Mouse (Mus musculus) limb, embryonic 11.5 days (tissue): ENCODE results near the gene Exoc6b. TPM values are rescaled to one million over a fixed set of nuclear protein-coding genes. Genes with fewer than 3 reads are reported as not detected.

Experiments used
- ATAC-seq: fragments of 200-750 bp; cut with Nextera tagmentation; 2 replicates; pipeline ENCODE4 v1.8.0; 2017; ENCODE audit warnings: low read depth; ENCODE audit not compliant: insufficient number of reproducible peaks, low FRiP score, low TSS enrichment
- DNase-seq: peaks from one replicate; pipeline ENCODE4 v3.0.0-alpha.2; 2015; ENCODE audit warnings: low spot score
- H3K27ac ChIP-seq: fragments of 300-500 bp; sonication (generic); replicated peaks from 2 replicates; pipeline ENCODE4 v1.5.1; 2014; ENCODE audit warnings: low read depth, mild to moderate bottlenecking, low read length
- H3K27me3 ChIP-seq: fragments of 300-500 bp; sonication (generic); 2 replicates; pipeline ENCODE4 v1.6.1; 2014; ENCODE audit warnings: mild to moderate bottlenecking, low read length, mixed read lengths; ENCODE audit not compliant: control insufficient read depth, insufficient read depth
- H3K36me3 ChIP-seq: fragments of 300-500 bp; sonication (generic); 2 replicates; pipeline ENCODE4 v1.6.1; 2014; ENCODE audit warnings: mild to moderate bottlenecking, low read length, moderate library complexity, mixed read lengths; ENCODE audit not compliant: control insufficient read depth, insufficient read depth
- H3K4me1 ChIP-seq: fragments of 300-500 bp; sonication (generic); 2 replicates; pipeline ENCODE4 v1.6.1; 2014; ENCODE audit warnings: low read length, mixed read lengths; ENCODE audit not compliant: control insufficient read depth, insufficient read depth
- H3K4me2 ChIP-seq: fragments of 300-500 bp; sonication (generic); 2 replicates; pipeline ENCODE4 v1.6.1; 2014; ENCODE audit warnings: low read depth, mild to moderate bottlenecking, moderate library complexity; ENCODE audit not compliant: severe bottlenecking
- H3K4me3 ChIP-seq: fragments of 300-500 bp; sonication (generic); 2 replicates; pipeline ENCODE4 v1.5.1; 2014; ENCODE audit warnings: low read depth, low read length
- H3K9ac ChIP-seq: fragments of 300-500 bp; sonication (generic); 2 replicates; pipeline ENCODE4 v1.6.1; 2014; ENCODE audit warnings: mild to moderate bottlenecking, low read length
- H3K9me3 ChIP-seq: fragments of 300-500 bp; sonication (generic); 2 replicates; pipeline ENCODE4 v1.6.1; 2016; ENCODE audit warnings: low read length; ENCODE audit not compliant: control insufficient read depth
- WGBS: fragments of 180-500 bp; shearing (Covaris S2); extraction: QIAGEN DNeasy Blood & Tissue Kit; methylation state at CpG from one replicate; pipeline ENCODE4 v1.1.7; 2014; 5-methylcytosine and 5-hydroxymethylcytosine counted together
- polyA plus RNA-seq: library from polyadenylated mRNA; unstranded; fragments of >200 nt; fragmentation: Nextera tagmentation; extraction: Ambion mirVana; gene quantifications from 2 replicates; pipeline ENCODE4 v1.2.1, GENCODE M21; 2014

The Exoc6b gene
- polyA plus RNA-seq, 1 experiment from 2014 or later, result 30.5 TPM

DNA sequence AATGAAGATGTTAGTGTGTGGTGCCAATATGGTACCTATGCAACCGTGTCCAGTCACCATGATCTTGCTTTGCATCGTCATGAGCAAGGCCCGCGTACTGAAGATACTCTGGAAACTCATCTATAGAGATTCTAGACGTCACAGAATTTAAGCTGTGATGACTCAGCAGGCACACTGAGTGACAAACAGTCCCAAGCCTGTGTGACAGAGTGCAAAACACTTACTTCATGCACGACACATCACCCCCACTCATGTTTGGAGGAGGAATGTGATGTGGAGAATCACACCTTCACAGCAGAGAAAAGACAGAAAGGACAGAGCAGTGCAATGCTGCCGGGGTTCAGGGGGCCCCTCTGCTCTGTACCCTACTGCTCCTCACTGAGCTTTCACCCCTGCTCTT, 261.8 kb downstream of the Exoc6b start:
- 93% methylated on average over 7 of the region's 7 CpGs for WGBS
- Histone ChIP-seq H3K4me3 (no peak overlapping the region), H3K36me3 (no peaks in the 10 kb centered on the region), H3K4me1 (no peaks in the 10 kb centered on the region), H3K4me2 (no peak overlapping the region), H3K27ac (no peak overlapping the region), H3K27me3 (no peaks in the 10 kb centered on the region), H3K9me3 (no peaks in the 10 kb centered on the region), H3K9ac (no peak overlapping the region)
- DNase-seq (no peak), ATAC-seq (no peak)

DNA sequence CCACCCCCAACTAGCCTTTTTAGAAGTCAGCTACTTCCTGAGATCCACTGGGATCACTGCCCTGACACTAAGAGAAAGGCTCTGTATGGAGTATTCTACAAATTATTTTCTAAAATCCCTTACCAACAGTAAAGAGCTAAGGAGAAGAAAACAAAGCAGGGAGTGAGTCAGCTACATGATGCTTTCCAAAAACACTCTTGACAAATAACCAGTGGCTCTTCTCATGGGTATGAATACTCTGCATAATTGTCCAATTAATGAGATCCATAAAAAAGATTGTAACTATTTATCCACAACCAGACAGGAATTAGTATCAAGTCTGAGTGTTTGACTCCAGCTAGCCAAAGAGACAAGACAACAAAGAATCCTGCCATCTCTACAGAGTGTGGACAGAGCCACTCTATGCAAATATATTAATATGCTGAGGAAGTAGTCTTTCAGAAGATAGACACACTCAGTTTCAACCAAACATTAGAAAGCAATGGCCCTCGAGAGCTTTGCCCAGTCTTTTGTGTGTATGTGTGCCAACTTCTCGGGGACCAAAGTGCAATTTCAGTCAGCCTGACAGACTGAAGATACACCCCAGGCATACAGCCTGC, 263.1 kb downstream of the Exoc6b start:
- 76% methylated on average over 2 of the region's 2 CpGs for WGBS
- Histone ChIP-seq H3K36me3 (no peaks in the 10 kb centered on the region), H3K4me1 (no peaks in the 10 kb centered on the region), H3K27me3 (no peaks in the 10 kb centered on the region), H3K4me3 (no peak overlapping the region), H3K9me3 (no peaks in the 10 kb centered on the region), H3K9ac (no peak overlapping the region), H3K4me2 (no peak overlapping the region), H3K27ac (no peak overlapping the region)
- ATAC-seq (no peak), DNase-seq (no peak)

DNA sequence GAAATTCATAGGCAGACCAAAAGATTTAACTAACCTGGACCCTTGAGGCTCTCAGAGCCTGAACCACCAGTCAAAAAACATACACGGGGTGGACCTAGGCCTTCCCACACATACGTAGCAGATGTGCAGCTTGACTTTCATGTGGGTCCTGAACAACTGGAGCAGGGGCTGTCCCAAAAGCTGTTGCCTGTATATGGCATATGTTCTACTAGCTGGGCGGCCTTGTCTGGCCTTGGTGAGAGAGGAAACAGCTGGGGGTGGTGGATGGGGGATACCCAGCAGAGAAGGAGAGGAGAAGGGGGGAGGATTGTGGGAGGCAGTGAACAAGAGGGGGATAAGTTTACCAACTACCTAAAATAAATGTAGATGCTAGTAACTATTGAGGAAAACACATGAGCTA, 270.6 kb downstream of the Exoc6b start:
- no peaks in the 10 kb centered on the region for H3K27me3 ChIP-seq
- H3K9ac ChIP-seq, result no peak overlapping the region
- no peaks in the 10 kb centered on the region for H3K36me3 ChIP-seq
- no peaks in the 10 kb centered on the region for H3K4me1 ChIP-seq
- DNase-seq (no peak), ATAC-seq (no peak)
- H3K4me2 ChIP-seq, result no peak overlapping the region
- 87% methylated on average over 3 of the region's 3 CpGs for WGBS
- H3K9me3 ChIP-seq, result no peaks in the 10 kb centered on the region
- H3K4me3 ChIP-seq, result no peak overlapping the region
- H3K27ac ChIP-seq, result no peak overlapping the region

DNA sequence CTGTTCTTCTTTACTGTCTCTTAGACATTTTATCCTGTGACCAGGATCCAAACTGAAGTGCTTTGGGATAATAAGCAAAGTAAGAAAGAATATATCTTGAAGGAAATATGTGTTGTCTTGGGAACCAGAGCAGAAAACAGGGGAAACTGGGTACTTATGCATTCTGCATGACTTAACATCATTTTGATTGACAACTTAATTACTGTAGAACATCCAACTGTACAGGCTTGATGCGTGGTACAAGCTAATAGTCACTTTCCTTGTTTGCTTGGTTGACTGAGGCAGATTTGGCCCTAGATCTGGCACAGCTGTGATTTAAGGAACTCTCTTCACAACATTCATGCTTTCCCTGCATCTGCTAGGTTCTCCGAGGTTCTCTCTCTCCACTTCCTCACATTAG, 285.3 kb downstream of the Exoc6b start:
- no peak overlapping the region for H3K4me3 ChIP-seq
- H3K36me3 ChIP-seq, result no peaks in the 10 kb centered on the region
- H3K4me1 ChIP-seq, result no peaks in the 10 kb centered on the region
- no peak overlapping the region for H3K27ac ChIP-seq
- DNase-seq (no peak), ATAC-seq (no peak)
- H3K9me3 ChIP-seq, result no peaks in the 10 kb centered on the region
- no peak overlapping the region for H3K4me2 ChIP-seq
- WGBS, result 79% methylated on average over 2 of the region's 2 CpGs
- H3K9ac ChIP-seq, result no peak overlapping the region
- H3K27me3 ChIP-seq, result no peaks in the 10 kb centered on the region

DNA sequence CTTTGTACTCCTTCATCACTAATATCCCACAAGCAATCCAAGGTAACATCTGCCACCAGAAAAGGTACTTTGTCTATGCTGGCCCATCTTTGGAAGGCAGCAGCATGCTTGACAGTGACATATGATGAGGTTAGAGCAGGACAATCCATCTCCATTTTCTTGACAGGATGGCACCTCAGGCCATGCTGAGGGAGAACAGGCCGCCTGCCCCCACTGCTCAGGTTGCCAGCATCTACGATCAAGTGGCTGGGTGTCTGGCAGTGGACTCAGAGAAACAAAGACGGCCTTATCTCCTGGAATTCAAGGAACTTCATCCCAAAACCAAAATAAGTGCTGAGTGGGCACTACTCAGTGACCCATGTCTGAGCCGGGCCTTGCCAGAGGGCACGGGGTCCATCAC, 289.3 kb downstream of the Exoc6b start:
- Histone ChIP-seq H3K4me2 (no peak overlapping the region), H3K9ac (no peak overlapping the region), H3K27ac (no peak overlapping the region), H3K36me3 (no peaks in the 10 kb centered on the region), H3K27me3 (no peaks in the 10 kb centered on the region), H3K9me3 (no peaks in the 10 kb centered on the region), H3K4me3 (no peak overlapping the region), H3K4me1 (no peaks in the 10 kb centered on the region)
- ATAC-seq (no peak), DNase-seq (peak; percentile 33)
- 29% methylated on average over 5 of the region's 5 CpGs for WGBS

DNA sequence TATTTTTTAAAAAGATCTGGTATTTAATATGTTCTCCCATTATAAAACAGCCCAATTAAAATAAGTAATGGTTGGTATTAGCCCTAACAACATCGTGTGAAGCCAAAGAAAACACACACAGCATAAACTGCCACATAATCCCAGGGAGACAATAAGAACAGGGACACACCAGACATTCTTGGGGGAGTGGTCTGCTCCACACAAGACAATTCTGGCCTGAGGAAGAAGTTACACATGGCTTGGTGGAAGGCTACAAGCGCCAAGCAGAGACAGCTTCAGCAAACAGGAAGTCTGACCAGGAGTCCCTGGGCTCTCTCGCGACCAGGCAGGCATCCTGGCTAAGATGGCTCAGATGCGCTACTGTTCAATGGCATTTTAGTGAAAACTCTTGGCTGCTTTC, 290.3 kb downstream of the Exoc6b start:
- no peak overlapping the region for H3K4me2 ChIP-seq
- H3K9ac ChIP-seq, result no peak overlapping the region
- DNase-seq (no peak), ATAC-seq (no peak)
- no peaks in the 10 kb centered on the region for H3K4me1 ChIP-seq
- no peaks in the 10 kb centered on the region for H3K27me3 ChIP-seq
- 71% methylated on average over 5 of the region's 5 CpGs for WGBS
- H3K9me3 ChIP-seq, result no peaks in the 10 kb centered on the region
- H3K4me3 ChIP-seq, result no peak overlapping the region
- no peak overlapping the region for H3K27ac ChIP-seq
- no peaks in the 10 kb centered on the region for H3K36me3 ChIP-seq

DNA sequence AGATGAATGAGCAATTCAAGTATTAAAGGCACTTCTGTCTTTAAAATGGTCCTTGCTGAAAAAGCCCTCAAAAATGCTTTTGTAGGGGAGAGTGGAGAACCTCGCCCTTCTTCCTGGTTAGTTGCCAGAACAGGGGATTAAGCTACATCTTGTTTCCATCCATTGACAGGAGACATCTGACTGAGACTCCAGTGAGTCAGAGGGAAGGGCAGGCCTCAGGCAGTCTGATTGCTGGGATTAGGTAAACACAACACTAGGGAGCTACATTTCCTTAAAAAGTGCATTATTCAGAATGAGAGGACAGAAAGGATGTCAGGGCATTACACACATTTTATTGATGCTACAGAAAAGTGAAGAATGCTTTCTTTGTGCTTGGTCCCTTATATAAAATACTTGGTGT, 293.4 kb downstream of the Exoc6b start:
- no peaks in the 10 kb centered on the region for H3K36me3 ChIP-seq
- no peaks in the 10 kb centered on the region for H3K27me3 ChIP-seq
- WGBS, result 43% methylated on average over 1 of the region's 1 CpGs
- no peak overlapping the region for H3K4me3 ChIP-seq
- no peak overlapping the region for H3K9ac ChIP-seq
- no peak overlapping the region for H3K27ac ChIP-seq
- H3K4me2 ChIP-seq, result no peak overlapping the region
- H3K9me3 ChIP-seq, result no peaks in the 10 kb centered on the region
- no peak for ATAC-seq
- no peak for DNase-seq
- no peaks in the 10 kb centered on the region for H3K4me1 ChIP-seq

DNA sequence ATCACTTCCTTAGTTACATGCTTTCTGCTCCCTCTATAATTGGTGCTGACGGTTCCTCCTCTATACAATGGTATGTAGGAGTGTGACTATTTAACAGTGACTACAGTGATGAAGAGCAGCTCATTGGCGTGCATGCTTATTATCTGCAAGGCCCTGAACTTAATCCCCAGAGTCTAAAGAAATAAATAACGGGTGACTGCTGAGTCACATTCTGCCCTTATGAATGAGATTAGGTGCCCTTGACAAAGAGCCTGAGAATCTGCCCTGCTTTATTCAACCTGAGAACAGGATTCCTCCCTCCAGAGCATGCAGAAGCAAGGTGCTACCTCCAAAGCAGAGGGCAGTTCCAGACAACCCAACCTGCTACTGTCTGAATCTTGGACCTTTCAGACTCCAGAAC, 314.0 kb downstream of the Exoc6b start:
- H3K9me3 ChIP-seq, result no peaks in the 10 kb centered on the region
- H3K27ac ChIP-seq, result no peak overlapping the region
- H3K4me3 ChIP-seq, result no peak overlapping the region
- H3K4me1 ChIP-seq, result no peaks in the 10 kb centered on the region
- WGBS, result 79% methylated on average over 3 of the region's 3 CpGs
- ATAC-seq (no peak), DNase-seq (no peak)
- no peak overlapping the region for H3K9ac ChIP-seq
- H3K4me2 ChIP-seq, result no peak overlapping the region
- no peaks in the 10 kb centered on the region for H3K27me3 ChIP-seq
- no peaks in the 10 kb centered on the region for H3K36me3 ChIP-seq

DNA sequence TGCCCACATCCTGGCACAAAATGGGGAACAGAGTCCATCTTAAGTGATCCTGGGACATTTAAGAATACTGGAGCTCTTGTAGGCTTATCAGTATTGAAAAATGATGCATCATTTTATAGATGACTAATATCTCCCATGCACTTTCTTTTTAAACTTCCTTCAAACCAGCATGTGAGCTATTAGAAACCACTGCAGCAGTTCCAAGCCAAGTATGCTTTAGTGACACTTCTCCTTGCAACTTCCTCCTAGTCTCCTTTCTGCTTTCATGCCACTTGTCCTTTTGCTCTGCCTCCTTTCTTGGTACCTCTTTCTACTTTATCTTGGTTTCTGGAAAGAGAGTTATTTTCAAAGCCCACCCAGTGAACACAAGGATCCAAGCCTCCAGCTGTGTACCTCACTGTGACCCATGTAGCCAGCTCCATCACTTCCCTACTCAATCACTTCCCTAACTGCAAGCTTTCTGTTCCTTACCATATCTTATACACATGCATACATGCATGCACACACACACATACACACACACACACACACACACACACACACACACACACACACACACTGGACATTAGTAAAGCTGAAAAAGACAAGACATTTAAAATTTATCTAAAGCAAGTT, 316.4 kb downstream of the Exoc6b start:
- Histone ChIP-seq H3K27me3 (no peaks in the 10 kb centered on the region), H3K9me3 (no peaks in the 10 kb centered on the region), H3K4me3 (no peak overlapping the region), H3K36me3 (no peaks in the 10 kb centered on the region), H3K9ac (no peak overlapping the region), H3K4me2 (no peak overlapping the region), H3K4me1 (no peaks in the 10 kb centered on the region), H3K27ac (no peak overlapping the region)
- no peak for DNase-seq
- ATAC-seq, result no peak
